Mouse (Mus musculus): ENCODE measurements at regions not wholly inside any gene's neighbourhood (a gene's known extent, or its start where the extent isn't known, plus 50 kb on each side); places are given as distances from the start of the nearest gene placed in this dataset.

GRCm38 (mm10) chr6:120603454-120603853, 62.7 kb upstream of the Cecr2 start:
- no peak for TF ChIP-seq KAT2A (IDR thresholded peaks at IDR 0.05; ENCODE audit: insufficient replicate concordance, low read length)
- TF ChIP-seq CTCF (conservative IDR thresholded peaks at IDR 0.05 in 1 of 2, IDR thresholded peaks at IDR 0.05 in 1 of 2; ENCODE audit: low read depth in 2 of 2, low read length in 2 of 2): peak; percentile 35 to 75; a peak in 3 of 4 replicates
- TF ChIP-seq POLR2AphosphoS2 (IDR thresholded peaks at IDR 0.05; ENCODE audit: low read depth, low read length): no peak
- TF ChIP-seq MXI1 (IDR thresholded peaks at IDR 0.05; ENCODE audit: low read depth, low read length): no peak
- TF ChIP-seq ZNF384 (IDR thresholded peaks at IDR 0.05; ENCODE audit: low read depth, low read length): no peak
- no peak for TF ChIP-seq SIN3A (IDR thresholded peaks at IDR 0.05; ENCODE audit: low read length)
- TF ChIP-seq POLR2A (IDR thresholded peaks at IDR 0.05; ENCODE audit: low read depth, low read length): no peak
- TF ChIP-seq ZKSCAN1 (IDR thresholded peaks at IDR 0.05; ENCODE audit: borderline replicate concordance, low read depth, low read length): no peak
- TF ChIP-seq TBP (conservative IDR thresholded peaks at IDR 0.05; ENCODE audit: low read depth, low read length): no peak
- TF ChIP-seq MEF2A (IDR thresholded peaks at IDR 0.05; ENCODE audit: borderline replicate concordance, low read depth, low read length): no peak

All from CH12.LX (cell line).